Mouse (Mus musculus): ENCODE data around the gene Mettl26.

Gene Mettl26

DNA sequence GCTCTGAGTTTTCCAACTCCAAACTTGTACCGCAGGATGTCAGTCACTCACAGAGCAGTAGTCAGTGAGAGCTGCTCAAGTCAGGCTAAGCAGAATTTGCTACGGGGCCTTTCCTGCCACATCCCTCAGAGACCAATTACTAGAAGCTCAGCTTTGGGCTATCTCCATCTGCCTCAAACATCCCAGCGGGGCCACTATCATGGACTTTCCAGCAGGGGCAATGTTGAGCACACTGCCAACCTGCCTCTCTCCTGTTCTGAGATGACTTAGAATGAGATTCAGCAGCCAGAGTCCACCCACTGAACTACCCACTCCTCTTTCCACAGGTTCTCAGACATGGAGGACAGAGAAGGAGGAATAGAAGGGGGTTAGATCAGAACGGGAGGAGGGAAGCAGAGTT, 10.8 kb downstream of the Mettl26 start:
- peak; percentile 27 for DNase-seq (ENCODE audit: low spot score)

DNA sequence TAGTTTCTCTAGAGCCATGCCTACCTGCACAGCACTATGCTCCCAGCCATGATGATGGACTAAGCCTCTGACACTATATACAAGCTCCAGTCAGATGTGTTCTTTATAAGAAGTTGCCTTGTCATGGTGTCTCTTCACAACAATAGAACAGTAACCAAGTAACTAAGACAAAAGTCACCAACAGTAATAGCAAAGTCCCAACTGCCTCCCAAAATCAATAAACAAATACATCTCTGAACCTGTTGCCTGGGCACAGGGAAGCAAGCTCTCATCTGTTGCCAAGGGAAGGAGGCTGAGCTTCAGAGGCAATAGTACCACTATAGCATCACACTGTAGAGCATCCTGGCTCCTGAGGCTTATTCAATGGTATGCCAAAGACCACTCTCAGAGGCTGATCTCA, 11.9 kb downstream of the Mettl26 start:
- DNase-seq (ENCODE audit: low spot score) = no peak

DNA sequence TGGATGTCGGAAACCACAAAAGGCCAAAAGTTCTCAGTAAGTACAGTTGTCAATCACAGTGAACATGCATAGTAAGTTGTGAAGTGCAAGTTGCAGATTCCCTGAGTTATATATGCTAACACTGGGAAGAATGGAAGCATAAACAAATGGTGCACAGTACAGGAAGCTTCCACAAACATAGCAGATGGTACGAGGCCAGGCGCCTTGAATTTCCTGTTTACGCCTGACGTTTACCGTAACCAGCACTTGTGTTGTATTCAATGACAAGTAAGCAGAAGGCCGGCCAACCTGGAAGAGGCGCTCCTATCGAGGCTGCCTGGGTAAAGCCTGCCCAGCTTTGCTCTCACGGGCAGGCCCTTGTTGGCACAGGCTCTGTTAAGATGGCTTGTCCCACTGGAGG, 12.6 kb downstream of the Mettl26 start:
- DNase-seq (ENCODE audit: low spot score) = no peak

DNA sequence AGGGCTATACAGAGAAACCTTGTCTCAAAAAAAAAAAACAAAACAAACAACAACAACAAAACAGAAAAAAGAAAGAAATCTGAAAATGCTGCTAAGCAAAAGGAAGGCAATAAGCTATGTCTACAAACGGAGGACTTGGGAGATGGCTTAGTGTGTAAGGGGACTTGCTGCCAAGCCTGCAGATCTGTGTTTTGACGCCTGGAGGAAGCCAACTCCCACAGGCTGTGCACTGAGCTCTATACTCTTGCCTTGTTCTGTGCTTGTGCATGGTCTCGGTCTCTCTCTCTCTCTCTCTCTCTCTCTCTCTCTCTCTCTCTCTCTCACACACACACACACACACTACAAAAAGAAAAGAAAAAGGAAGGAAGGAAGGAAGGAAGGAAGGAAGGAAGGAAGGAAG, 14.0 kb downstream of the Mettl26 start:
- no peak for DNase-seq (ENCODE audit: low spot score)

DNA sequence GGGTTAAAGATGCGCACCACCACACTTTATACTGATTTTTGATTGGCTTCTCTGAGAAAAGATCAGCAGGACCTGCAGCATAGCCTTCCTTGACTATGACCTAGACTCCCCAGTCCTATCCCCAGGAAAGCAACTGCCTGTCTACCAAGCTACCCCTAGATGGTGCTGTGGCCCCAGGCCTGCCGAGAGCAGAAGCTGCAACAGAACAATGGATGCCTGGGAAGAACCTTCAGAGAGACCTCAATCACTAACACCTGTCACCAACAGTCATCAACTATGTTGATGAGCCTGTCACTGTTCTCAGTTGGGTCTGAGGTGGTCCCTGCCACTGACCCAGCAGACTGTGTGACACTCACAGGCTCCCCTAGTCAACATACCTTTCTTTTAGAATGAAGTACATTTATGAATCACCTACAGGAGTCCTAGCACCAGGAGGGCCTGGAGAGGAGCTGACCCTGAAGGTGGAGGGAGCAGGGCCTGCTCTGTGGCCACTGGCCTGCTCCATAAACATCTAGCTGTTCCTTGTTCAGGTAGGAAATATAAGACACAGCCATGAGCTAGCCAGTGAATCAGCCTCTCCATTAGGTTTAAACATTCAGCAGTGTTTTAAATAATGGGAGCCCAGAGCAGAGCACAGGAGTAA, 19.2 kb downstream of the Mettl26 start:
- peak; percentile 73 for DNase-seq (ENCODE audit: low spot score)

DNA sequence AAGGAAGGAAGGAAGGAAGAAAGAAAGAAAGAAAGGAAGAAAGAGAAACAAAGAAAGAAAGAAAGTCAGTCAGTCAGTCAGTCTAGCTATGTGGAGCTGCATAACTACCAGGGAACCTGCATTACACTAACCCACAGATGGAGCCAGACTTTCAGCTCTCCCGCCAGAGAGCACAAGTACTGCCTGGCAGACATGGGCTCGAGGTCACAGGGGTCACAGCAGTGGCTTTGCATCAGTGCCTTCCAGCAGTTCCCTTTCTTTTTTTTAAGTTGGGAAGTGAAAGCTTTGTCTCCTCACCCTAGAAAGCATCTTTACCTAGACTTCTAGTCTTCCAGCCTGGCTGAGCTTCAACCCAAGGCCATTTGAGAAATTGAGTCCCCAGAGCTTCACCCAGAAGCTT, 20.5 kb downstream of the Mettl26 start:
- no peak for DNase-seq (ENCODE audit: low spot score)

DNA sequence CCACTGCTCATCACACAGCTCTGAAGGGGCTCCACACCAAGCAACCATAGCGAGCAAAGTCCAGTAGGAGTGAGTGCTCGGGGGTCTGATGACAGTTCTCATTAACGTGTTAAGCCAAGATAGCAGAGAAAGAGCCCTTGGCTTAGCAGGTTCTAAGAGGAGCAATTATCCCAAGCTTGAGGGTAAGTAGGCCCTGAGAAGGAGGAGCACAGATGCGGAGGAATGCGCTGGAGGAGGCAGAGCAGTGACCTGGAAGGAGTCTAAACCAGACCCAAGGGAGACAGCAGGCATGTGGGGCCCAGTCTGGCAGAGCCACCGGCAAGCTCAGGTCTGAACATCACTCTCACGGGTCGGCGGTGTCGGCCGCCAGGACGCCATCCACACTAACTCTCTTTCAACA, 21.0 kb downstream of the Mettl26 start:
- DNase-seq (ENCODE audit: low spot score) = no peak

DNA sequence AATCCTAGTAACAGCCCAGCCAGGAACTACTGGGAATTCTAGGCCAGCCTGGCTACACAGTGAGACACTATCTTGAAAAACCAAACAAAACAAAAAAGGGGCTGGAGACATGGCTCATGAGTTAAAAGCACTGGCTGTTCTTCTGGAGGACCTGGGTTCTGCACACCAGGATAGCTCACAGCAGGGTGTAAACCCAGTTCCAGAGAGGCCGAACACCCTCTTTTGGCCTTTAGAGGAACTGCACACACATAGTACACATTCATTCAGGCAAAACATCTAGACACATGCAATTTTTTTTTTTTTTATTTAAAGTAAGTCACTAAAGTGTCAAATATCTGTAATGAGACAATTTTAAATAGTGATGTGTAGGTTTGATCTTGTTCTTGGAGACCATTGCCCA, 25.3 kb downstream of the Mettl26 start:
- DNase-seq (ENCODE audit: low spot score) = no peak

DNA sequence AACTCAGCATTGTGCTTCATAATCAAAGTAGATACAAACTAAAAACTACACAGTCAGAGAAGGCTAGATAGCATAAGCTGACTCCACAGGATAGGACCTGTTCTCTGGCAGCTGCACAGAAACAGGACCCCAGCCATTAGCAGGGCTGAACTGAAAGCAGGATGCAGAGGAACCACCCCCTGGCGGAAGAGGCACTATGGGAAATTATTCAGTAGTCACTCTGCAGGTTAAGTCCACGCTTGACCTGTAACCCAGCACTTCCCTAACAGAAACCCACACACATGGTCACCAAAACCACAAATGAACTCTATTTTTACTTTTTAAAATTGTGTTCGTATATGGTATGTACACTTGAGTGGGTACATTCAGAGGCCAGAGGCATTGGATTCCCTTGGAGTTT, 28.2 kb downstream of the Mettl26 start:
- DNase-seq (ENCODE audit: low spot score) = no peak

DNA sequence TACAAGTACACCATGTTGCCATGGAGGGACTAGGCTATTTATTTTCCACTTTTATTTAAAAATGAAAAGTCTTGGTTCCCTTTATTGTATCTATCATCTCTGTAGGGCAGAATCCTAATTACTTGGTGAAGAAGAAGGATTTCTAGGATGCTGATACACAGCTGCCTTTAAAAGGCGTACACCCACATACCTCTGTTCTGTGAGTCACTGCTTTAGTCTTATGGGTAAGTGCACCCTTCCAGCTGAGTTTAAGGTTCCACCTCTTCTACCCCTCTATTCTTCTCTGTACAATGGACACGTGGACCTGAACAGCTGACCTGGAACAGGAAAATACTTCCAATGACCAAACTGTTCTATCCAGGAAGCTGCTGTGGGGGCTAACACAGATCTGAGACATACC, 32.8 kb downstream of the Mettl26 start:
- DNase-seq (ENCODE audit: low spot score) = no peak

DNA sequence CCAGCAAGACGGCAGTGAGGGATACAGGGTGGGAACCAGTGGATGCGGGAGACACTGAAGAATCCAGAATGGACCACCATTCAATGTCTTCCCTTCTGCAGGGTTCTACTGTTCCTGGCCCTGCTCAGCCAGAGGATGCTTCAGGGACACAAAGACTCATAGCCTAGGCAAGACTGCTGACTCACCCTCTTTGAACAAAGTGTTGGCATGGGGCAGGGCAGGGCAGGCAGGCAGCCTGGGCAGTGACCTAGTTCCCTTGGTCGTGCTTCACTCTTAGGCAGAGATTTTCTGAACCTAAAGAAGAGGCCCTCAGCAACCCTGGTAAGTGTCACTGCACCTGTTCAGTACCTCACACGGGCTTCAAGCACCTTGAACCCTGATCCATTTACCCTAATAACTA, 36.9 kb downstream of the Mettl26 start:
- no peak for DNase-seq (ENCODE audit: low spot score)

DNA sequence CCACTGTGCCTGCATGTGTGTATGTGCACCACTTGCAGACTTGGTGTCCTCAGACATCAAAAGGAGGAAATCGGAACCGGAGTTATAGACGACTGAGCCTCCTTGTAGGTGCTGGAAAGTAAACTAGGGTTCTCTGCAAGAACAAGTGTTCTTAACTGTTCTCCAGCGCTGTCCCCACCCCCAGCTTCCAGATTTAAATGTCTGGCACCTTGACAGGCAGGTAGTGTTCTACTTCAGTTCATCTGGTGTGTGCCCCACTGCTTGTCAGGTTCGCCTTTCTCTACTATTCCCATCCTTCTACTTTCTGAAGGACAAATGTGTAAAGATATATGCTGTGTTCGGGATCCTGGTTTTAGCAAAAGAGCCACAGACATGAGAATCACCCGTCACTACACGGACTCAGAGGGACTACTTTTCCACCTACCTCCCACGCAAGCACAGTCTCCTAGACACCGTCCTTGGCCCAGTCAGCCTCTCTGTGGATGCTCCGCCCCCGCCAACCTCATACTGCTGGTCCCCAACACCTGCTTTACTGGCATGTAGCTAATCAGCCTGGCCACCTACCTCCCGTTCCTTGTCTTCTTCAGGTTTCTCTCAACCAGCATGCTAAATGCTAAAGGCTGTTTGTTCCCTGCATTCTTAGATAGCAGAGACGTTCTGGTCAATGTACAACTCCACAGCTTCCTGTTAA, 38.5 kb downstream of the Mettl26 start:
- no peak for DNase-seq (ENCODE audit: low spot score)

DNA sequence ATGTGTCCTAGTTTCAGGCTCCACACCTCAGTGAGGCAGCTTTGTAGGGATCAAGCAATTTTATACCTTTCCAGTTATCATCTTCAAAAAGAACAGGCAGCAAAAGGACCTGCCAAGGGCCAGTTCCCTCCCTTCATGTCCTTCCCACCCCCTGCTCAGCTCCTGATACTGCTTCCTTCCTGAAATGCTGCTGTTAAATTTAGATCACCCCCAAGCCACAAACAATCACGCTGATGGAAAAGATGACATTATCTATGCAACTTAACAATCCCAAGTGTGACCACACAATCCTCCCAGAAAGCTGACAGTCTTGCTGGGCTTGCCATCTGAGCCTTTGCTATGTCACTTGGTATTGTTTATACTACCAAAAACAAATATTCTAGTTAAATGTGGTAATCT, 39.0 kb downstream of the Mettl26 start:
- DNase-seq (ENCODE audit: low spot score) = no peak

DNA sequence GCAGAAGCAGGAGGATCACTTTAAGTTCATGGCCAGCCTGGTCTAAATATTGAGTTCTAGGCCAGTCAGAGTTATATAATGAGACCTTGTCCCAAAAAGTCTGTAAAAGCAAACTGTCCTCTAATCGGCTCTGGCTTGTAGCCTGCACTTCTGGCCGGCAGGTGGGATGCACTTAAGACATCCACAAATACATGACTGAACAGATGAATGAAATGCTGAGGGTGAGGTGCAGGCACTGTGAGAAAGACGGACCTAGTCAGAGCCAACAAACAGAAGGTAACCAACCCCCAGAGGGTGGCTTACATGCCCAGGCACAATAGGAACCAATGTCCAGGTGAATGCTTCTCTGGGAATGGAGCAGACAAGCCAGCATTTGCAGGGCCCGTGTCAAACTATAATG, 39.4 kb downstream of the Mettl26 start:
- no peak for DNase-seq (ENCODE audit: low spot score)

DNA sequence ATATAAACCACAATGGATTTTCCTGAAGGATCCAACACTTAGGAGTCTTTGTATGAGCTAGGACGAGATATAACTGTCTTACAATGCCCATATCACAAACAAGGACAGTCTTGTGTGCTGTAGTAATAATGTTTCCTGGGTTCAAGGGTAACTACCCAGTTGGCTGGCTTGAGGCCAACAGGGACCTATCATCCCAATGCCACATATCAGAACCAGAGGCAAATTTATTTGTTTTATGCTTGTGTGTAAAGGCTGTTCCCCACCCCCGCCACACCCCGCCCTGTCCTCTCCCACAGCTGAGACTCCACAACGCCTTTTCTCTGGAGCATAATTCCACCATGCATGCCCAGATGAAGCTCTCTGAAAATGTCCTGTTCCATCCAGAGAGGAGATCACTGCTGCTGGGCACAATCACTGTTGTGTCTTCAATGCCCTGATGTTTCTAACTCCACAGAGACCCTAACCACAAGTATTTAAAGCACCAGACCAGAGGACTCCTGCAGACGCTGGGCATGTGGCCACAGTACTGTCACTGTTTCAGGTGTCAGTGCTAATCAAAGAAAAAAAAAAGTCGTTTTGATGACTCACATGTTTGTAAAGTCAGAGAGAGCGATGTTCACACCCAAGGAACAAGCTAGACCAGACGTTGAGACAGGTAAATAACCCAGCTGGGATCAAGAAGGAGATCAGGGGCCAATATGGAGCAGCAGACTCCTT, 42.2 kb downstream of the Mettl26 start:
- DNase-seq (ENCODE audit: low spot score) = no peak

DNA sequence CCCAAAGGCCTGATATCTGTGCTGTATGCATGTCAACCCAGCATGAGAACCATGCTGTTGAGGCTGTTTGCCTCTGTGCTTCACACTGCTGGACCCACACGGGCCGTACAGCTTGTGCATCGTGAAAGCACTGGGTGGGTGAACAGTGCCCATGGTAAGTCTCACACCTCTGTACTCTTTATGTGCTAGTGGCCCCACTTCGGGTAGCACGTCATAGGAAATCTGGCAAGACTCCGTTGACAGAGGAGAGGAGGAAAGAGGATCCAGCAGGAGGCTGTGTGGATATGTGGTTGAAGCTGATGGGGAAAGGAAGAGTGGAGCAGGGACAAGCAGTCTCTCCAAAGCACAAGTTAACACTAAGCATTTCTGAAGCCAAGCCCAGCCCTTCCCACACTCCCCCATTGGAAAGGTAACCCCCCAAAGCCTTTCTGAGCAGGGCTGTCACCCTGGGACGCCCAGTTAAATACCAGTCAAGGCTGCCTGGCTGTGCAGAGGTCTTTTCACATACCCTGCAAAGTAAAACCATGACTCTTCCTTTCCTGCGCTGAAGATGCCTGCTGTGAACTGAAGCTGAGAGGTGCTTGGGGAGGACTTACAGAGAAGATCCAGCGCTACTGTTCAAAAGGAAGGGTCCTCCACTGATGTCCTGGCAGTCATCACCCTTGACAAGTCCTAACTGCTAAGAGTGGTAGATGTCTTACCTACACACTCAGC, 43.3 kb downstream of the Mettl26 start:
- no peak for DNase-seq (ENCODE audit: low spot score)

DNA sequence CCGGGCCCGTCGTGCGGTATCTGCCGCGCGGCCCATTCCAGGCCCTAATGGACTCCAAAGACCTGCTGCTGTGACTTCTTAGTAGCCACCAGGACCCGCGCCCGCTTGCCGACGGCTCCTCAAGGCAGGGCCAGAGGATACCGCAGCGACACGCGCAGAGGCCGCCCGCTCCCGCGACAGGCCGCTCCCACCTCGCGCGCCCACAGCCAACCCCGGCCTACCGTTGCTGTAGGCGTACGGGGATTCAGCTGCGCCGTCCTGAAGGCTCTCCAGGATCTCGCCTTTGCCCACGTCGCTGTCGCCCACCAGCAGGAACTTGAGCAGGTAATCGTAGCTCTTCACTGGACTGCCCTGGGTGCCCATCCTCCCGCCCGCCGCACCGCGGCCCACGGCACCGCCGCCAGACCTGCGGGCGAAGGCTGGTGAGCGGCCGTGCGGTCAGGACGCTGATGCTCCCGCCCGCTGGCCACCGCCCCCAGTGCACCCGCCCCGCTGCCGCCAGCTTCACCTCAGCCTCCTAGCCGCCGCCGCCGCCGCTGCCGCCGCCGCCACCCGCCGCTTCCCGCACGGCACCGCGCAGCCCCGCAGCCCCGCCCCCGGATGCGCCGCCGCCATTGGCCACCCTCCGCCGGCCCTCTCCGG, 44.4 kb downstream of the Mettl26 start, which contains the start of gene Rab40c:
Gene Rab40c, minus strand, starts transcription at position 584 of the 642 bp plus-strand sequence.
- peak; percentile 61 for DNase-seq (ENCODE audit: low spot score)

DNA sequence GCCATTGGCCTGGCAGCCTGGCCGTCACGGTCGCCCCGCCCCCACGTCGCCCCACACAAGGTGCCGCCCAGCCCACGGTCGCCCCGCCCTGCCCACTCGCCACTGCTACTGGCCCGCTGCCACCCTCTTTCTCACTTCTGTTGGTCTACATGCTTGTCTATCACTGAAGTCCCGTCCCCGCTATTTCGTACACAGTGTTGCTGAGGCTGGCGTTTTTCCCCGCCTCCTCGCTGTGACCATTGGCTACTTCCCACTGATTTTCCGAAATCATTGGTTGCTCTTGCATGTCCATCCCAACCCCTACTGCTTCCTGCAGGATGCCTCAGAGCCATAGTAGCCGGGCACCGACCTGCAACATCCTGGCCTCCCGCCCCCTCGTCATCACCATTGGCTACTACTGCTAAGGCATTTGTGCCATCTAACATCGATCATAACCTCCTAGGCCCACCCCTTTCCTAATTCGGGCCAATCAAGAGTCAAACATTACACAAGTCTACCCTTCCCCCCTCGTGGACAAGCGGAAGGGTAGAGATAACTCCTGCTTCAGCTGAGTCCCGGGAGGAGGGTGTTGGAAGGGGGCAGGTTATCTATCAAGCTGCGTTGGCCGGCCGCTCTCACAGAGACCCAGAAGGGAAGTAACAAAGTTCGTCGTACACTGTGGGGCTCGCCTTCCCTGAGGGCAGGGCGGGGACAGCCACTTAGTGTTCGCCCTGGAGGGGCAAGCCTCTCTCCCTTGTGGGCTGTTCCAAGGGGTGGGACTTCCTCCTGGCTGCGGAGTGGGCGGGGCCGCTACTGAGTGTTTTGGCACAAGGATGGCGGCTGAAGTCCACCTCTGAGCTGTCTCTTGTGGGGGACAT, 45.1 kb downstream of the Mettl26 start:
- peak; percentile 100 for DNase-seq (ENCODE audit: low spot score)

DNA sequence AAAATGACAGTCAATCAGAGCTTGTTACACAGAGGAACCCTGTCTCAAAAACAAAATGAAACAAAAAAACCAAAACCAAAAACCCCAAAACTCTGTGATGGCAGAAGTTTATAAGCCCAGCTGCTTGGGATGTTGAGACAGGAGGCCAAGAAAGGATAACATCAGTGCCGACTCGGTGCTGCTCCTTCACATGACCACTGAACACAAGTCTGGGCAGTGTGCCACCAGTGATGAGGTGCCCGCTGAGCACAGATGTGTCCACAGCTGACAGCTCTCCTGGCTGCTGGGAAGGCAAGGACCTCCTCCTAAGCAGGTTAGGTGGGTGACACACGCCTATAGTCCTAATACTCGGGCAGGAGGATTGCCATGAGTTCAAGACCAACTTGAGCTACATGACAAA, 47.2 kb downstream of the Mettl26 start:
- DNase-seq (ENCODE audit: low spot score) = no peak

DNA sequence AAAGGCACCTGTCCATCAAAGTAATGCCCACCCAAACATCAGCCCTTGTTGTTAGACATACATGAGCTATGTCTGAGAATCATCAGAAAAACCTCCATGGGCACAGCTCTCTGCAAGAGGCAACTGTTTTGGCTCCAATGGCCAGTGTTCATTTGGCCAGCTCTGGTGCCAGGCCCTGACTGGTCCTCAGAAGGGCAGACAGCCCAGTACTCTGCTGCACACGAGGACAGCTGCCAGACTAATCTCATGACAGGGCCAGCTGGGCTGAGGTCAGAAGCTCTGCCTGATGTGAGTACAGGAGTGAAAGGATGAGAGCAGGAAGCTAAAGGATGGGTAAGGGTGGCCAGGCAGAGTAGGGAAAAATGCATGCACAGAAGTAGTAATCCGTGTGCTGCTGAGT, 50.5 kb downstream of the Mettl26 start:
- no peak for DNase-seq (ENCODE audit: low spot score)
